Mouse (Mus musculus) lung, postnatal 36 days (tissue): ENCODE data around the gene Wdr45.
A peak's percentile ranks its signal among the peaks of the same experiment; 100 is the strongest.
"Not testable (repeated sequence)": the region's sequence is repeated elsewhere in the genome, so short reads cannot be mapped to it uniquely, and the experiment has no call there.

Experiments
- DNase-seq: peaks from one replicate; pipeline ENCODE4 v3.0.0; 2022; ENCODE audit warnings: mixed read lengths

The Wdr45 gene

GRCm38 (mm10) chrX:7714135-7714899 is at the start of gene Wdr45:
Wdr45 (plus strand) TSS chrX:7714333.
- peak; percentile 98 for DNase-seq

DNA sequence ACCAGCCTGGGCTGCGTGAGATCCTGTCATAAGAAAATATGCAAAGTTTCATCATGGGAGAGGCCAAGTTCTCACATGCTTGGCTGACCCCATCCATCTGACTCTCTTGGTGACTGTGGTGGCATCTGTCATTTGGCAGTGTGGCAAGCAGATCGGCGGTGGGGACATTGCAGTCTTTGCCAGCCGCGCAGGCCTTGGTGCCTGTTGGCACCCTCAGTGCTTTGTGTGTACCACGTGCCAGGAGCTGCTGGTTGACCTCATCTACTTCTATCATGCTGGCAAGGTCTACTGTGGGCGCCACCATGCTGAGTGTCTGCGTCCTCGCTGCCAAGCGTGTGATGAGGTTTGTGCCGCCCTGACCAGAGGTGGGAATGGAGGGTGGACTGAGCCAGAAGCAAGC is 49.3 kb upstream of the Wdr45 start:
- DNase-seq, result no peak

- no peak for DNase-seq
Observed at GRCm38 (mm10) chrX:7665739-7666502, 48.2 kb upstream of the Wdr45 start.

DNA sequence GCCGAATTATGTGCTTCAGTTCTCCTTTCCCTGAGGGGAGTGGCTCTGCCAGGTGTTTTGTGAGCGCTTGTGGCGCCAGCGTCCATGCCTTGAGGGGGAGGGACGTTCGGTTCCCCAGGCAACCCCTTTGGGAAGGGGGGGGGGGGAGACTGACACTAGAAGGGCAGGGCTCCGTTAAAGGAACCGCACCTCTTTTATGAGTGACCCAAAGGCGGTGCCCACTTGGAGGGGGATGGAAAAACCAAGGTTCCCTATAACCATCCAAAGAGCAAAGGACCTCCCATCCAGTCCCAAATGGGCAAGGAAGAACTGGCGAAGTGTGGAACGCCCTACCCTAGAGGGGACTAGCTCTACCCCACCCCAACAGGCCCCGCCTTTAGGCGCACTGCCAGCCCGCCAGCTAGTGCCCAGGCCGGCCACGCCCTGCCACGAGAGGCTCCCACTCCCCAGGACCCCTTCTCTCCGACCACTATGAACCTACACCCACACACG is 43.7 kb upstream of the Wdr45 start:
- peak; percentile 84 for DNase-seq

DNA sequence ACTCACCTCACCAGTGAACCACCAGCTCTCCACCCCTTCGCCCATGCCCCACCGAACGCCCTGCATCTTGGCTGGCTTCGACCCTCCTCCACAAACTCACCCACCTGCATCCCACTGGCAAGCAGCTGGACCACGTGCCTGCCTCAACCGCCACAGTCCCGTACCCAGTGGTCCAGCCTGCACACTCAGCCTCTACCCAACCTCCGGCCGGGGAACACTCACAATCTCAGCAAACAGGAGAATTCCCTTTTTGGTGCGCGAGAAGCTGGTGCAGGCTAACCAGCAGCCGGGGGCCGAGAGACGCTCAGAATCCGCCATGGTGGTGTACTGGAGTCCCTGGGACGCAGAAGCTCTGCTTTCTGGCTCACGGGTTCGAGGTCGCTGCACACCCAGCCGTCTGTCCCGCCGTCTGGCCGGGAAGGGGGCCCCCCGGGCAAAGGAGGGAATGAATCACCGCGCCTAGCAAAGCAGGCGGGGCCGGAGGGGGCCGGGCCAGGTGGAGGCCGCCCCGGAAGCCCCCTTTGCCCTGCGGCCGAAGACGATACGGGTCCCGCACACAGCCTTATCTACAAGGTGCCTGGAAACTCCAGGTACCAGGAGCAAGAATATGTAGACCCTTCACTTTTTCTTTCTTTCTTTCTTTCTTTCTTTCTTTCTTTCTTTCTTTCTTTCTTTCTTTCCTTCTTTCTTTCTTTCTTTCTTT is 43.1 kb upstream of the Wdr45 start, which contains the start of gene Plp2:
Gene Plp2 (minus strand): TSS at position 470 of the 703 bp plus-strand sequence.
- DNase-seq, result peak; percentile 57

- peak; percentile 63 for DNase-seq
Observed at GRCm38 (mm10) chrX:7672739-7673138, 41.4 kb upstream of the Wdr45 start.

DNA sequence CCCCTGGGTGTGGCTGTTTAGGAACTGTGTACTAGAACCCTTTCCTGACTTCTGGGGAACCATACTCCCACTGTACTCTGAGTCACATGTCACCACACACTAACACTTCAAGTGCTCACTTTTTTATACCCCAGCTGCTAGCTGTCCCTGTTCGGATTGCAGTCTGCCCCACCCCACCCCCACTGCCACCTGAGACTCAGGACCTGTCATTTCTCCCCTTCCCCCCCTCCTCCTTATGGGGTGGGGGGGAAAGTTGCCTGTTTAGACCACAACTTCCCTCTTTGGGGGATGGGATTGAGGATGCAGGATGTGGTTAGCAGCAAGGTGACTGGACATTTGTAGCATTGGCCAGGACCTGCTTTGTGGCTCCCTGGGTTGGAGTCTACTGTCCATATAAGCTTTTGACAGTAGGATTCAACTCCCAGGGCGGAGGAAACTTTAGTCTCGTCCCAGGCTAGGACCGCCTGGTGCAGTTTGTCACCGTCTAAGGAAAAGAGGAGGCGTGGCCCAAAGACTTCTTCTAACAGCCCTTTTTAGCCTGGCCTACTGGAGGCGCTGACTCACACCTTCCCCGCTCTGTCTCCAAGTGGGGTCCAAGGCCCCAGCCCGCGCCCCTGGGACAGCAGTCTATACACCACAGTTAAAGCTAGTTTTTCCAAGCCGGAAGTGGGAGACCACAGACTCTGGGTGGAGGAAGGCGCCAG is 40.4 kb upstream of the Wdr45 start:
- peak; percentile 63 for DNase-seq

GRCm38 (mm10) chrX:7674284-7675000 is 39.7 kb upstream of the Wdr45 start:
- peak; percentile 13 for DNase-seq

- DNase-seq, result no peak
Observed at GRCm38 (mm10) chrX:7675001-7675380, 39.1 kb upstream of the Wdr45 start.

GRCm38 (mm10) chrX:7678986-7679385 is 35.1 kb upstream of the Wdr45 start:
- DNase-seq, result no peak

- peak; percentile 95 for DNase-seq
Observed at GRCm38 (mm10) chrX:7679405-7680056, 34.6 kb upstream of the Wdr45 start.

- no peak for DNase-seq
Observed at GRCm38 (mm10) chrX:7680057-7680412, 34.1 kb upstream of the Wdr45 start.

GRCm38 (mm10) chrX:7680864-7681263 is 33.3 kb upstream of the Wdr45 start, which contains the start of gene Magix:
Magix (minus strand) TSS chrX:7681251.
- DNase-seq, result peak; percentile 33

- no peak for DNase-seq
Observed at GRCm38 (mm10) chrX:7688321-7688720, 25.8 kb upstream of the Wdr45 start.

DNA sequence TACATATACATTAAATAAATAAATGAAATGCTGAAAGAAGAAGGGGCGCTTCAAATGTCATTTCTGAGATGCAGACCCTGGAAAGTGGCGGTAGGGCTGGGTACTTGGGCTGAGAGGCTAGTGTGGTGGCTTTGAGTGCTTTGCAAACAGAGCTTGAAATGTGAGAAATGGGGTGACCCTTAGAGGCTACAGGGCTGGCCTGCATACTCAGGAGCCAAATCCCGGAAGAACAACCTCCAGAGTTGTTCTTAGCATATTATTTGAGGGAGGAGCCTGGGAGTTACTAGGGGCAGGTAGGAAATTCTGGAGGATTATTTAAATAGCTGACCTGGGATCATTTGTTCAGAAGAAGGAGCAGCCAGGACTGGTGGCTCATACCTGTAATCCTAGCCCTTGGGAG is 23.6 kb upstream of the Wdr45 start:
- DNase-seq, result peak; percentile 50

DNA sequence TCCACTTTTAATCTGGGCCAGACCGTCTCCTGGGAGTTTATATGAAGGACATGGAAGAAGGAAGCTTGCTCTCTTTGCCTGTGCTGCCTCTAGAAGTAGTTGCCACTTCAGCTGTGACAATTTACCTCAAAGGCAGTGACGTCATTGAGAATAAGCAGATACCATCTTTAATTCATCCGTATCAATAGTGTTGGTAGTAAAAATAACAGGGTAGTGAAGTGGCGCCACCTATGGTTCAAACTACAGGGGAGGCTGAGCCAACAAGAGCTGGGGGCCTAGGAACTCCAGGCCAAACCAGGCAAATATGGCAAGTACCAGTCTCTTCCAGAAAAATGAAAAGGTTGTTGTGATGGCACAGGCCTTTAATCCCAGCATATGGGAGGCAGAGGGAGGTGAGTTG is 21.3 kb upstream of the Wdr45 start:
- DNase-seq, result peak; percentile 68

DNA sequence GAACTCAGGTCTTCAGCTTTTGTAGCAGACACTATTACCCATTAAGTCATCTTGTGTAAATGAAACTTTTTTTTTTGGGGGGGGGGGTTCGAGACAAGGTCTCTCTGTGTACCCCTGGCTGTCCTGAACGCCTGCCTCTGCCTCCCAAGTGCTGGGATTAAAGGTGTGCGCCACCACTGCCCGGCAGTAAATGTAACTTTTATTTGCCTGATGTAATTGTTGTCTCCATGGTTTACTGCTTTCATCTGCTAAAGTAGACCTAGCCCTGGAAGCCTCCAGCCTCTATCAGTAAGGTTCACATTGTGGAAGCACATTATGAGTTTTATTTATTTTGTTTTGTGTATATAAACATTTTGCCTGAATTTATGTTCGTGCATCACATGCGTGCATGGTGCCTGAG is 17.6 kb upstream of the Wdr45 start:
- no peak for DNase-seq

- DNase-seq, result peak; percentile 94
Observed at GRCm38 (mm10) chrX:7696954-7697381, 17.2 kb upstream of the Wdr45 start, which contains the start of gene Gpkow. Gpkow (plus strand) TSS chrX:7697131.

DNA sequence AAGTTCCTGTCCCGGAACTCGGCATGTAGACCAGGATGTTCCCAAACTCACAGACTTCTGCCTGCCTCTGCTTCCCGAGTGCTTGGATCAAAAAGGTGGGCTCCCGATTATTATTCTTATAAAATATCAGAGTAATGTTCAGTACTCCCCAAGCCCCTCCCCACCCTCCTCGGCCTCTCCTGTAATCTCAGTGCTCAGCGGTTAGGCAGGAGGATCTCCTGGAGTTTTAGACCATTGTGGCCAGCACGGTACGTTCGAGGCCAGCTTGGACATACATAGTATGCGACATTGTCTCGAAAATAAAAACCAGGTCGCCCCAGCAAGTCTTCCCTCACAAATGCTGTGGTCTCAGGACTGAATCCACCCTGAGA is 384 bp upstream of the Wdr45 start:
- not testable (repeated sequence) for DNase-seq

- peak; percentile 29 for DNase-seq
Observed at GRCm38 (mm10) chrX:7716058-7716457, 1.9 kb downstream of the Wdr45 start.
